Mouse (Mus musculus): ENCODE data around the gene Cdk10. TPM values are rescaled to one million over a fixed set of nuclear protein-coding genes. Genes with fewer than 3 reads are reported as not detected.
A peak's percentile ranks its signal among the peaks of the same experiment; 100 is the strongest.
"Not testable (repeated sequence)": the region's sequence is repeated elsewhere in the genome, so short reads cannot be mapped to it uniquely, and the experiment has no call there.

Cdk10 gene
- 8.9 and 9.0 TPM in 2 replicates for polyA plus RNA-seq (2015; fragmentation: Nextera tagmentation; extraction: Ambion mirVana)

GRCm38 (mm10) chr8:123224278-123225266 lies at the start of gene Cdk10:
Gene Cdk10 (plus strand): TSS chr8:123224842.
- H3K36me3 ChIP-seq (replicated peaks), result 0 out of 2 replicates have a peak, but pooled peaks cover 8% of the 10 kb centered on the region
- peak; percentile 88 for ATAC-seq (ENCODE audit: insufficient read depth)
- no peaks in the 10 kb centered on the region for H3K27me3 ChIP-seq
- H3K4me1 ChIP-seq (replicated peaks), result peaks cover 18% of the 10 kb centered on the region
- peak within 1 kb of the TSS; percentile 69 for H3K4me3 ChIP-seq (replicated peaks)
- H3K27ac ChIP-seq (replicated peaks), result peak within 1 kb of the TSS; percentile 84
- H3K9me3 ChIP-seq (replicated peaks), result no peaks in the 10 kb centered on the region
- H3K9ac ChIP-seq, result peak within 1 kb of the TSS; percentile 73
- peak within 1 kb of the TSS; percentile 93 for H3K4me2 ChIP-seq
- 2% methylated on average over 59 of the region's 59 CpGs for WGBS (ENCODE audit: insufficient replicate concordance)

GRCm38 (mm10) chr8:123181391-123181790 lies 43.3 kb upstream of the Cdk10 start:
- H3K9me3 ChIP-seq (replicated peaks), result 0 out of 2 replicates have a peak, but pooled peaks cover 3% of the 10 kb centered on the region
- H3K4me2 ChIP-seq, result no peak overlapping the region
- 47% methylated on average over 3 of the region's 3 CpGs for WGBS (ENCODE audit: insufficient replicate concordance)
- peak; percentile 37; the same call in 1 of the 2 replicates for ATAC-seq (ENCODE audit: insufficient read depth)
- H3K36me3 ChIP-seq (replicated peaks), result no peaks in the 10 kb centered on the region
- no peak overlapping the region for H3K9ac ChIP-seq
- no peak overlapping the region for H3K4me3 ChIP-seq (replicated peaks)
- 0 out of 2 replicates have a peak, but pooled peaks cover 4% of the 10 kb centered on the region for H3K4me1 ChIP-seq (replicated peaks)
- peak overlapping the region; percentile 53; the same call in 1 of the 2 replicates for H3K27ac ChIP-seq (replicated peaks)
- peaks cover 10% of the 10 kb centered on the region for H3K27me3 ChIP-seq

DNA sequence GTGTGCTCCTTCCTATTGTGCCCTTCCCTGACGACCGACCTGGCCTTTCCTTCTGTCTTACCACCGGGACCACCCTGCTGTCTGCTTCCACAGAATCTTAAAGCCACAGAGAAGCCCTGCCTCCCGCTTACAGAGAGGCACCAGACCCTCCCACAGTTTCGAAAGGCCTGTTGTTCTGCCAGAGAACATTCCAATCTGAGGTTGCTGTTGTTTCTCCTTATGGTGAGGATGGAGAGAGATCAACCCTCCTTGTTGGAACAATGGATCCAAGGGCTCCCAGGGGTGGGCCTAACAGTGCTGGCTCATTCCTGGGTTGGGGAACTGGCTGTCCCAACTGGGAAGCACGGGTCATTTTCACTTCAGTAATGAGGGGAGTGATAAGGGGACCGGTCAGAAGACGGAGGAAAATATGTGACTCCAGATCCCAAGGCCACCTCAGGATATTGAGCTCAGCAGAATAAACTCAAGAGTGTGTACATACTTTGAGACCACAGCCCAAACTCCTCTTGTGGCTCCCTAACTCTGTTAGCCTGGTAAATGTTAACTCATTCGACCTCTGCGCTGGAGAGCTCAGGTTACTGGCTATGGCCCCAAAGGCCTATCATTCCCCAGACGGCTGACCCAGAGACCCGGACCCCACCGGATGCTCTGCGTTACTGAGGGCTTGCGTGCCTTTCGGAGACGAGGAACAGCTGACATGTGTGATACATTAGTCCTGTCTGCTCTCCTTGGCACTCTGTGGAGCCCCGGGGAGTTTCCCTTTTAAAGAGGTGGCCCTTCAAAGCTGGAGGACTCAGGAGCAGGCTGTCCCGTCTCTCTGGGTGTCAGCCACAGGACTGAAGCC lies 38.9 kb upstream of the Cdk10 start, which contains the start of gene Dpep1:
Gene Dpep1, plus strand, starts transcription at position 677 of the 844 bp plus-strand sequence.
- H3K27ac ChIP-seq (replicated peaks), result no peak within 1 kb of the TSS

GRCm38 (mm10) chr8:123188006-123188405 lies 36.6 kb upstream of the Cdk10 start:
- ATAC-seq (ENCODE audit: insufficient read depth), result no peak
- WGBS (ENCODE audit: insufficient replicate concordance), result 68% methylated on average over 2 of the region's 2 CpGs
- no peak overlapping the region for H3K4me2 ChIP-seq

More for the DNA sequence above, 38.9 kb upstream of the Cdk10 start, which contains the start of gene Dpep1:
- Histone ChIP-seq H3K4me2 (no peak within 1 kb of the TSS), H3K4me1 (replicated peaks) (peaks cover 27% of the 10 kb centered on the region), H3K4me3 (replicated peaks) (no peak within 1 kb of the TSS), H3K27me3 (peaks cover 16% of the 10 kb centered on the region), H3K9me3 (replicated peaks) (no peaks in the 10 kb centered on the region), H3K9ac (no peak within 1 kb of the TSS), H3K36me3 (replicated peaks) (no peaks in the 10 kb centered on the region)
- WGBS (ENCODE audit: insufficient replicate concordance), result 50% methylated on average over 19 of the region's 19 CpGs
- ATAC-seq (ENCODE audit: insufficient read depth), result no peak

GRCm38 (mm10) chr8:123188841-123189240 lies 35.8 kb upstream of the Cdk10 start:
- ATAC-seq (ENCODE audit: insufficient read depth), result no peak
- Histone ChIP-seq H3K4me1 (replicated peaks) (peaks cover 37% of the 10 kb centered on the region), H3K36me3 (replicated peaks) (no peaks in the 10 kb centered on the region), H3K9me3 (replicated peaks) (no peaks in the 10 kb centered on the region), H3K9ac (no peak overlapping the region), H3K27me3 (peaks cover 17% of the 10 kb centered on the region), H3K4me2 (no peak overlapping the region), H3K4me3 (replicated peaks) (no peak overlapping the region), H3K27ac (replicated peaks) (no peak overlapping the region)
- WGBS (ENCODE audit: insufficient replicate concordance), result 42% methylated on average over 7 of the region's 7 CpGs

More at GRCm38 (mm10) chr8:123188006-123188405, 36.6 kb upstream of the Cdk10 start:
- Histone ChIP-seq H3K4me1 (replicated peaks) (peaks cover 37% of the 10 kb centered on the region), H3K27ac (replicated peaks) (no peak overlapping the region), H3K36me3 (replicated peaks) (no peaks in the 10 kb centered on the region), H3K4me3 (replicated peaks) (no peak overlapping the region), H3K27me3 (peaks cover 16% of the 10 kb centered on the region), H3K9ac (no peak overlapping the region), H3K9me3 (replicated peaks) (no peaks in the 10 kb centered on the region)

DNA sequence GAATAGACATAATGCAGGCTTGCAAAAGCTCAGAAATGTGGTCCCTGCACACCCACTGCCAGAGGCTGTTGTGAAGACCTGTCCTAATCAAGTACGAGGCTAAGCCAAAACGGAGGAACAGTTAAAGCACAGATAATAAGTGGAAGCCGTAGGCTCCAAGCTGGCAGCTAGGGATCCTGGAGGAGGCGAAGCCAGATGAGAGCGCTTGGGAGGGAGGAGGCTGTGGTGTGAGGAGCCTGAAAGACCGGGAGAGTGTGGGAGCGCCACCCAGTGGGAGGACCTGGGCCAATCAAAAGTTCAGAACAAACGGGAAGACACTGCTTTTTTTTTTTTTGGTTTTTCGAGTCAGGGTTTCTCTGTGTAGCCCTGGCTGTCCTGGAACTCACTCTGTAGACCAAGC lies 34.0 kb upstream of the Cdk10 start:
- H3K9me3 ChIP-seq (replicated peaks), result no peaks in the 10 kb centered on the region
- 3% methylated on average over 9 of the region's 9 CpGs for WGBS (ENCODE audit: insufficient replicate concordance)
- H3K9ac ChIP-seq, result no peak overlapping the region
- peak overlapping the region; percentile 18; the same call in 1 of the 2 replicates for H3K4me2 ChIP-seq
- H3K36me3 ChIP-seq (replicated peaks), result no peaks in the 10 kb centered on the region
- no peak overlapping the region for H3K4me3 ChIP-seq (replicated peaks)
- peaks cover 37% of the 10 kb centered on the region for H3K4me1 ChIP-seq (replicated peaks)
- peaks cover 20% of the 10 kb centered on the region for H3K27me3 ChIP-seq
- no peak for ATAC-seq (ENCODE audit: insufficient read depth)
- H3K27ac ChIP-seq (replicated peaks), result no peak overlapping the region

DNA sequence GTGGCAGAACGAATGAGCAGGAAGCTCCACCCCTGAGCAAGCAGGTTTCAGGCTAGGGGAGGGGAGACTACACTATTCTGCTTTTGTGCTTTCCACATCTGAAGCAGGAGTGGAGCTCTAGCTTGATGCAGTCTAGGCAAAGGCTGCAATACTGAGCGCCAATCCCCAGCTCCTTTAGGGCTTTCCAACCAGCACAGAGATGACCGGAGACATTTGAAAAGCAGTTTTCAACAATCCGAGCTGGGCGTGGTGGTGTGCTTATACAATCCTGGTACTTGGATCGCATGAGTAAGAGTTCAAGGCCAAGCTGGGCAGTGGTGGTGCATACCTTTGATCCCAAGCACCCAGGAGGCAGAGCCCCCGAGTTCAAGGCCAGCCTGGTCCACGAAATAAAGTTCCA lies 32.7 kb upstream of the Cdk10 start:
- H3K27ac ChIP-seq (replicated peaks), result no peak overlapping the region
- H3K9me3 ChIP-seq (replicated peaks), result no peaks in the 10 kb centered on the region
- peaks cover 16% of the 10 kb centered on the region for H3K27me3 ChIP-seq
- 52% methylated on average over 8 of the region's 8 CpGs for WGBS (ENCODE audit: insufficient replicate concordance)
- no peak for ATAC-seq (ENCODE audit: insufficient read depth)
- no peak overlapping the region for H3K4me2 ChIP-seq
- no peak overlapping the region for H3K9ac ChIP-seq
- no peak overlapping the region for H3K4me3 ChIP-seq (replicated peaks)
- H3K4me1 ChIP-seq (replicated peaks), result peaks cover 41% of the 10 kb centered on the region
- H3K36me3 ChIP-seq (replicated peaks), result no peaks in the 10 kb centered on the region

GRCm38 (mm10) chr8:123193771-123194170 lies 30.9 kb upstream of the Cdk10 start:
- peaks cover 43% of the 10 kb centered on the region for H3K4me1 ChIP-seq (replicated peaks)
- H3K4me3 ChIP-seq (replicated peaks), result no peak overlapping the region
- WGBS (ENCODE audit: insufficient replicate concordance), result 77% methylated on average over 9 of the region's 9 CpGs
- ATAC-seq (ENCODE audit: insufficient read depth), result no peak
- no peaks in the 10 kb centered on the region for H3K36me3 ChIP-seq (replicated peaks)
- no peaks in the 10 kb centered on the region for H3K9me3 ChIP-seq (replicated peaks)
- no peak overlapping the region for H3K4me2 ChIP-seq
- no peak overlapping the region for H3K27ac ChIP-seq (replicated peaks)
- peaks cover 17% of the 10 kb centered on the region for H3K27me3 ChIP-seq
- H3K9ac ChIP-seq, result no peak overlapping the region

GRCm38 (mm10) chr8:123197016-123197415 lies 27.6 kb upstream of the Cdk10 start:
- H3K27ac ChIP-seq (replicated peaks); H3K9me3 ChIP-seq (replicated peaks); H3K4me3 ChIP-seq (replicated peaks); H3K4me2 ChIP-seq; H3K9ac ChIP-seq; H3K36me3 ChIP-seq (replicated peaks): not testable (repeated sequence)
- H3K4me1 ChIP-seq (replicated peaks), result peaks cover 17% of the 10 kb centered on the region
- peaks cover 35% of the 10 kb centered on the region for H3K27me3 ChIP-seq
- 49% methylated on average over 5 of the region's 5 CpGs for WGBS (ENCODE audit: insufficient replicate concordance)
- ATAC-seq (ENCODE audit: insufficient read depth), result peak; percentile 57

DNA sequence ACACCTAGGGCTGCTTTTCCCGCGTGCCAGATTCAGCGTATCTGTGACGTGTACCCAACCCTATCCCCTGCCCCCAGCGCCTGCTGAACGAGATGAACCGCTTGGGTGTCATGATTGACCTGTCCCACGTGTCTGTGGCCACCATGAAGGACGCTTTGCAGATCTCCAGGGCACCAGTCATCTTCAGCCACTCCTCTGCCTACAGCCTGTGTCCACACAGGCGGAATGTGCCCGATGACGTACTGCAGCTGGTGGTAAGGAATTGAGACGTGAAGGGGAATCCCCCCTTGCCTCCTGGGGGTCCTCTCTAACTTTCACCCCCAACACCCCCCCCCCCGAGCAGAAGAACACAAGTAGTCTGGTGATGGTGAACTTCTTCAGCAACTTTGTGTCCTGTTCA lies 24.8 kb upstream of the Cdk10 start:
- WGBS (ENCODE audit: insufficient replicate concordance), result 57% methylated on average over 14 of the region's 14 CpGs

More for the DNA sequence above, 24.8 kb upstream of the Cdk10 start:
- Histone ChIP-seq H3K9ac (no peak overlapping the region), H3K27me3 (peaks cover 23% of the 10 kb centered on the region), H3K27ac (replicated peaks) (no peak overlapping the region), H3K36me3 (replicated peaks) (peaks cover 4% of the 10 kb centered on the region; the same call in 1 of the 2 replicates), H3K4me1 (replicated peaks) (peaks cover 16% of the 10 kb centered on the region), H3K4me3 (replicated peaks) (no peak overlapping the region), H3K9me3 (replicated peaks) (no peaks in the 10 kb centered on the region), H3K4me2 (no peak overlapping the region)
- no peak for ATAC-seq (ENCODE audit: insufficient read depth)

Data from liver, embryonic 15.5 days (tissue).